Mouse (Mus musculus) stomach, postnatal 0 days (tissue): ENCODE measurements at regions not wholly inside any gene's neighbourhood (a gene's known extent, or its start where the extent isn't known, plus 50 kb on each side); places are given as distances from the start of the nearest gene placed in this dataset.

ENCODE experiments used
- CTCF ChIP-seq: IDR thresholded peaks from 2 replicates; pipeline ENCODE4 v1.5.1; 2016; ENCODE audit warnings: antibody characterized with exemption, low read depth, mild to moderate bottlenecking, moderate library complexity
- EP300 ChIP-seq: optimal IDR thresholded peaks from 2 replicates; pipeline ENCODE3; 2016; ENCODE audit warnings: antibody characterized with exemption

DNA sequence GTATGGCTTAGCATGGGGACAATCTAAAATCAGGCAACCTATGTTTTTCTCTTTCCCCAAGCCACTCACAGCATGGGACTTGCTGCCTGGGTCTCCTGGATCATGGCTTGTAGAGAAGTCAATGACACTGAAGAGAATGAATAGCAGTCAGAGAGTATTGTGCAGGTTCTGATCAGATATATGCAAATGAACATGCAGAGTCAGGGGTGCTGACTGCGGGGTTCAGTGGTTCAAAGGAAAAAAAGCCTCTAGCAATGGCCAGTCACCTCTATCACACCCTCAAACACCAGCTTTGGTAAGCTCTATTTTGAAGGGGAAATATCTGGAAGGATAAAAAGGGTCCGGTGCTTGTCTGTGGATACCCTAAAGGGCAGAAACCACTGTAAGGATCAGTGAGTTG is 237.9 kb upstream of the Trib2 start:
- TF ChIP-seq CTCF, result no peak
- TF ChIP-seq EP300, result no peak
